Mouse (Mus musculus) limb, embryonic 10.5 days (tissue): Measurements from ENCODE around the gene Rasl10a. TPM values are rescaled to one million over a fixed set of nuclear protein-coding genes. Genes with fewer than 3 reads are reported as not detected.

Source experiments
- DNase-seq: peaks from one replicate; pipeline ENCODE4 v3.0.0-alpha.2; 2017; ENCODE audit warnings: low spot score
- H3K27ac ChIP-seq: fragments of 300-500 bp; sonication (generic); 2 replicates; pipeline ENCODE4 v1.5.1; 2016; ENCODE audit warnings: mild to moderate bottlenecking
- H3K27me3 ChIP-seq: fragments of 300-500 bp; sonication (generic); 2 replicates; pipeline ENCODE4 v1.6.1; 2016; ENCODE audit warnings: low read depth, mild to moderate bottlenecking; ENCODE audit not compliant: poor library complexity, severe bottlenecking
- H3K36me3 ChIP-seq: fragments of 300-500 bp; sonication (generic); 2 replicates; pipeline ENCODE4 v1.6.1; 2016; ENCODE audit warnings: mild to moderate bottlenecking, moderate library complexity
- H3K4me1 ChIP-seq: fragments of 300-500 bp; sonication (generic); 2 replicates; pipeline ENCODE4 v1.6.1; 2016
- H3K4me3 ChIP-seq: fragments of 300-500 bp; sonication (generic); 2 replicates; pipeline ENCODE4 v1.5.1; 2016; ENCODE audit warnings: mild to moderate bottlenecking, moderate library complexity
- H3K9me3 ChIP-seq: fragments of 300-500 bp; sonication (generic); replicated peaks from 2 replicates; pipeline ENCODE4 v1.6.1; 2016; ENCODE audit warnings: mild to moderate bottlenecking
- WGBS: fragments of 180-500 bp; shearing (Covaris S2); methylation state at CpG from one replicate; pipeline ENCODE4 v1.1.7; 2016; 5-methylcytosine and 5-hydroxymethylcytosine counted together
- polyA plus RNA-seq: library from polyadenylated mRNA; unstranded; fragments of >200 nt; fragmentation: Nextera tagmentation; extraction: Ambion mirVana; gene quantifications from 2 replicates; pipeline ENCODE4 v1.2.1, GENCODE M21; 2016

The Rasl10a gene
- polyA plus RNA-seq, 1 experiment from 2014 or later, result 0.51 TPM

DNA sequence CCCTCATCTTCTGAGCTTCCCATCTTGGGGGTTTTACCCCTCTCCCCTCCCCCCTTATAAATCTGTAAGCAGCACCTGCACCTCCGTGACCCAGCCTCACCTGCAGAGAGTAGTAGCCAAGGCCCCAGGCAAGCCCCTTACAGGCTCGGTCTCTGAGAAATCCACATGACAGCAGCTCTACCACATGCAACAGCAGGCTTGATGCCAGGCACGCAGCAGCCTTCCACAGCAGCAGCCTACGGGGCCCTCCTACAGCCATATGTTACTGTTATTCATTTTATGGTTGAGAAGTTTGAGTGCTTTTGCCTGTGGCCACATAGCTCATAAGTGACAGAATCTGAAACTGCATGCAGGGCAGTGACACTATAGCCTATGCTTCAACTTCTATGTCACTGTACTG is 22.5 kb upstream of the Rasl10a start:
- WGBS, result 91% methylated on average over 4 of the region's 4 CpGs
- Histone ChIP-seq H3K9me3 (no peaks in the 10 kb centered on the region), H3K27ac (no peak overlapping the region), H3K4me1 (no peaks in the 10 kb centered on the region), H3K4me3 (no peak overlapping the region), H3K27me3 (no peaks in the 10 kb centered on the region), H3K36me3 (peaks cover 99% of the 10 kb centered on the region)
- DNase-seq, result no peak

DNA sequence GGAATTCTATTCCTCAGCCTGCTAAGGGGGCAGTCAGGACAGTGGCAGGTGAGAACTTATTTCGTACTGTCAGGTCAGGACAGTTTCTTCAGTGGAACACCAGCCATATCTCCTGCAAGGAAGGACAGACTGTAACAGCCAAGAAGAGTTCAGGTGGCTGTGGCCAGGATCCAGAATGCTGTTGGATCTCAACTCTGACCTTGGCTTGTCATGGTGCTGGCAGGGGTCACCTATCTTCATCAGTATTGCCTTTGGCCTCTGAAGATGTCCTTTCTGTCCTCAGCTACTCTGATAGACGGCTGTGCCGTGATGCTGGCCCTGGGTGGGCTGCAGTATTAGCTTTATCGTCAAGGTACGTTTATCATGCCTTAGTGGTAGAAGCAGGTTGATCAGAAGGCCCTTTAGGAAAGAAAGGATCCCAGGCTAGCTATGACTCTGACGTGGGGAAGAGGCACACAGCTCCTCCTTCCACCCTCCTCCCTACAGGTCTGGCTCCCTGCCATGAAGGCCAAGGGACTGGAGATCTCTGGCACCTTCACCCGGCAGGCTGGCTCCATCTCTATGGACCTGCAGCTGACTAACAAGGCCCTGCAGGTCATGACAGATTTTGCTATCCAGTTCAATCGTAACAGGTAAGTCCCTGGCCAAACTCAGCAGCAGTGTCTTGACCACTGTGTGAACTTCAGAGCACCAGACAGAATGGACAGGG is 20.6 kb upstream of the Rasl10a start:
- 92% methylated on average over 8 of the region's 8 CpGs for whole genome bisulfite sequencing
- Histone ChIP-seq H3K27me3 (no peaks in the 10 kb centered on the region), H3K36me3 (peaks cover 99% of the 10 kb centered on the region), H3K4me1 (peaks cover 5% of the 10 kb centered on the region; the same call in 1 of the 2 replicates), H3K27ac (no peak overlapping the region), H3K9me3 (no peaks in the 10 kb centered on the region), H3K4me3 (no peak overlapping the region)
- no peak for DNase-seq

DNA sequence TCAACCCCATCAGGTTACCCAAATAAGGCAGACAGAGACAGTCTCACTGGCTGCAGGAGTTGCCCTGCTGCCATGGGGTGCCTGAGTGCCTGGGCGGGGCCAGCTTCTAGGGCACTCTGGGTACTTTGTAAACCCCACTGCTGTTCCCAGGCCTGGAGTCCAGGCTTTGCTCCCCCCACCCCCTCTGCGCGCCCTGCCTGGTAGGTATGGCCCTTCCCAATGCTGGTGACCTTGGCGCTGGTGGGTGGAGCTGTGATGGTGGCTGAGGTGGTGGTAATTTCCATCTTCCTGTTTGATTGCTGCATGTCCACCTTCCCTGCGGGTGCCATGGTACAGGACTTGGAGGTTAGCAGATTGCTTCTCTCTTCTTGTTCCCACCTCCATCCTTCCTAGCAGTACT is 17.3 kb upstream of the Rasl10a start:
- DNase-seq, result no peak
- no peak overlapping the region for H3K4me3 ChIP-seq
- no peak overlapping the region for H3K27ac ChIP-seq
- no peaks in the 10 kb centered on the region for H3K27me3 ChIP-seq
- WGBS, result 86% methylated on average over 5 of the region's 5 CpGs
- H3K4me1 ChIP-seq, result peaks cover 5% of the 10 kb centered on the region; the same call in 1 of the 2 replicates
- H3K36me3 ChIP-seq, result peaks cover 76% of the 10 kb centered on the region
- no peaks in the 10 kb centered on the region for H3K9me3 ChIP-seq

DNA sequence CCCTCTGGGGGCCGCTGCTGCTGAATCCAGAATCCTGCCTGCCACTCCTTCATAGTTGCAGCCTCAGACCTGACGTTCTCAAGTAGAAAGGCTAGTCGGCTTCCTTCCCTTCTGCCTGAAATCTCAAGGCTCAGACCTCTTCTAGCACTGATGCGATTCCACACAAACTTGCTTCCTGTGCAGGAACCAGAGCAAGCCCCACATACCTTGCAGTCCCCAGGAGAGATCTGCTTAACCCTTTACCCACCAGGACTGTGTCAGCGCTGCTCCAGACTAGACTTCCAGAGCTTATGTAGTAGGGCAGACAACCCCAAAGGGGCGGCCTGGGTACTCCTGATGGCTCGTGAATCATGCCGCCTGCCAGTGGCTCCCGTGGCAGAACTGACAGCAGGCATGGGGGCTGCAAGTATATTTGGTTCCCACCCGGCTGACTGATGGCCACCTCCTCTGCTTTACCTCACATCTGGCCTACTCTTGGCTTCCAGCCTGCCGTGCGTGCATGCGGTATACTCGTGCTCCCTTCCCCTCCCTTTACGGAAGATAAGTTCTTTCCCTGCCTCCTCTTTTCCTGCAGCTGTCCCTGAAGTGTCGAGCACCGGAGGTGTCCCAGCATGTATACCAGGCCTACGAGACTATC is 16.7 kb upstream of the Rasl10a start:
- no peak overlapping the region for H3K4me3 ChIP-seq
- peaks cover 5% of the 10 kb centered on the region; the same call in 1 of the 2 replicates for H3K4me1 ChIP-seq
- H3K9me3 ChIP-seq, result no peaks in the 10 kb centered on the region
- DNase-seq, result no peak
- H3K27ac ChIP-seq, result 0 out of 2 replicates have a peak overlapping the region, but pooled peaks have one; percentile 25
- H3K36me3 ChIP-seq, result peaks cover 69% of the 10 kb centered on the region
- WGBS, result 87% methylated on average over 18 of the region's 18 CpGs
- H3K27me3 ChIP-seq, result no peaks in the 10 kb centered on the region

DNA sequence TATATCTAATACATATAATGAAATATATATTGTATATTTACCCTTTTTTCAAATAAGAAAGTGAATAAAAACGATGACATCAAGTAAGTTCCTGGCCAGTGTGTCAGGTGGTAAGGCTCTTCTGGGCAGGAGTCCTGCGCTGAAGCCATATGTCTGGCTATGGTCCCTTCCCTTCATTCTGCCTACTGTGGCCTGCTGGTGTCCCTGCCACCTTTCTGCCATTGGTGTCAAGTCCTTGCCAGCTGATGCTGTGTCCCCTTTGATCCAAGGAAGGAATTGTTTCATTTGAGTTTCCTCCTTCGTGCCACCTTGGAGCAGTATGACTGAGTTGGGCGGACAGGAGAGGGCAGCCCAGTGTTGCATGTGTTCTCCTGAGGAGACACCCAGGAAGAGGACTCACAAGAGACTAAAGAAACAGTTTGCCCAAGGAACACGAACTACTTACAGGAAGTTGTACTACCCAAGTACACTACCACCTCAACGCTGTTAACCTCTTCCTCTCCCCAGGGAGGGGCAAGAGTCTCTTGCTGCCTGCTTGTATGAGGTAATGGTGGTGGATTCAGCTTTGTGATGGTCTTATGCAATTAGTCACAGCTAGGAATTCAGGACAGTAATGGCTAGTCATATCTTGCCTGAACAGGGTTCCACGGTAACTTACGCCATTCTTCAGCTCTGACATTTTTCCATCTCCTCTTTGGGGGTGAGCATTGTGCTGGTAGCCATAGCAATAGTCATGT is 15.1 kb upstream of the Rasl10a start:
- H3K27me3 ChIP-seq, result no peaks in the 10 kb centered on the region
- H3K36me3 ChIP-seq, result peaks cover 54% of the 10 kb centered on the region
- no peak for DNase-seq
- no peaks in the 10 kb centered on the region for H3K9me3 ChIP-seq
- no peak overlapping the region for H3K27ac ChIP-seq
- peaks cover 10% of the 10 kb centered on the region; the same call in 1 of the 2 replicates for H3K4me1 ChIP-seq
- no peak overlapping the region for H3K4me3 ChIP-seq
- 92% methylated on average over 8 of the region's 8 CpGs for WGBS

DNA sequence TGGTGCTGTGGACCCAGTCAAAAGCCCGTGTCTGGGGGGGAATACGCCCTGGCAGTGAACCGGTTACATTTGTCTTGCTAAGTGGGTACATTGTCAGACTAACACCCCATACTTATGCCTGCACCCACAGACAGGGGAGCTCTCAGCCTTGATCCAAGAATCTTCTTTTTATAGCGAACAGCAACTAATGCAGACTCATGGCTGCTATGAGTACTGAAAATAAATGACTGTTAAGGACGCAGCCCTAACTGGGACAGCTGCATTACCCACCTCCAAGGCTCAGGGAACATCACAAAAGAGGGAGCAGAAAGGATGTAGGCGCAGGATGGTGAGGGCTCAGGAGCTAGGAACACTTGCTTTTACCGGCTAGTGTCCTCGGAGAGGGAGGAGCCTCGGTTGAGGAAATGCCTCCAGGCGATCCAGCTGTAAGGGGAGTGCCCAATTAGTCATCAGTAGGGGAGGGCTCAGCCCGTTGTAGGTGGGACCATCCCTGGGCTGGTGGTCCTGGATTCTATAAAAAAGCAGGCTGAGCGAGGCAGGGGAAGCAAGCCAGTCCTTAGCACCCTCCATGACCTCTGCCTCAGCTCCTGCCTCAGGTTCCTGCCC is 11.5 kb upstream of the Rasl10a start:
- Histone ChIP-seq H3K27ac (no peak overlapping the region), H3K9me3 (no peaks in the 10 kb centered on the region), H3K4me3 (no peak overlapping the region), H3K36me3 (peaks cover 18% of the 10 kb centered on the region), H3K4me1 (peaks cover 5% of the 10 kb centered on the region; the same call in 1 of the 2 replicates), H3K27me3 (peaks cover 3% of the 10 kb centered on the region; the same call in 1 of the 2 replicates)
- no peak for DNase-seq
- WGBS, result 49% methylated on average over 12 of the region's 12 CpGs

DNA sequence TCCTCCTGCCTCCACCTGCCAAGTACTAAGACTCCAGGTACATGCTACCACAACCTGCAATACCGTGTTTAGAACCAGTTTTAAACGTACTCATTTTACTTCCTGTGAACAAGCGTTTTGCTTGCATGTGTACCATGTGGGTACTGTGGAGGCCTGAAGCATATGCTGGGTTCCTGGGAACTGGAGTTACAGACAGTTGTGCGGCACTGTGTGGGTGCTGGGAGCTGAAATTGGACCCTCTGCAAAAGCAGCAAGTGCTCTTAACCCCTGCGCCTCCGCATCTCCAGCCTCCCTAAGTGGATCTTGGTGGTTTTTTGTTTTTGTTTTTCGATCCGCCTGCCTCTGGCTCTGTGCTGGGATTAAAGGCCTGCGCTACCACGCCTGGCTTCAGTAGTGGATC is 6.3 kb upstream of the Rasl10a start:
- peaks cover 28% of the 10 kb centered on the region for H3K27me3 ChIP-seq

DNA sequence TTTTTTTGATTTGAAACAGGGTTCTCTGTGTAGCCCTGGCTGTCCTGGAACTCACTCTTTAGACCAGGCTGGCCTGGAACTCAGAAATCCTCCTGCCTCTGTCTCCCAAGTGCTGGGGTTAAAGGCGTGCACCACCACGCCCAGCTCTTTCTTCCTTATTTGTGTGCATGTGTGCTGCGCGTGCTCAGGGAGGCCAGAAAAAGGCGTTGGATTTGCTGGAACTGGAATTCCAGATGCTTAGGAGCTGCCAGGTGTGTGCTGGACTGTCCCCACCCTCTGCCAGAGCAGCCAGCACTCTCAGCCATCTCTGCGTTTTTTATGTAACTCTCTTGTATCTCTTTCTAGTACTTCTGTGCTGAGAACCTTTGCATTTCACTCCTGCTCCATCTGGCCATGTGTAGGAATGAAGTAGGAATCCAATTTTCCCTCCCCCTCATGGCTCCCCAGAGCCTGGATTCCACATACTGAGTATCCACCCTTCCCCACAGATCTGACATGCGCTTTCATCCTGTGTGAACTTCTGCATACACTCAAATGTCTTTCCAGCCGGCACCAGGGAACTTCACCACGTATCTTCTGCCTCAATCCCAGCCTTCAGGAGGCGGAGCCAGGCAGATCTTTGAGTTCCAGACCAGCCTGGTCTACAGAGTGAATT is 5.6 kb upstream of the Rasl10a start:
- WGBS, result 76% methylated on average over 10 of the region's 10 CpGs
- H3K4me1 ChIP-seq, result peaks cover 13% of the 10 kb centered on the region
- no peaks in the 10 kb centered on the region for H3K36me3 ChIP-seq
- no peaks in the 10 kb centered on the region for H3K9me3 ChIP-seq
- H3K27me3 ChIP-seq, result peaks cover 35% of the 10 kb centered on the region
- no peak overlapping the region for H3K27ac ChIP-seq
- DNase-seq, result no peak
- H3K4me3 ChIP-seq, result no peak overlapping the region

More for the DNA sequence above, 6.3 kb upstream of the Rasl10a start:
- Histone ChIP-seq H3K36me3 (no peaks in the 10 kb centered on the region), H3K4me1 (peaks cover 11% of the 10 kb centered on the region), H3K27ac (no peak overlapping the region), H3K4me3 (no peak overlapping the region), H3K9me3 (no peaks in the 10 kb centered on the region)
- 82% methylated on average over 10 of the region's 10 CpGs for WGBS
- no peak for DNase-seq

DNA sequence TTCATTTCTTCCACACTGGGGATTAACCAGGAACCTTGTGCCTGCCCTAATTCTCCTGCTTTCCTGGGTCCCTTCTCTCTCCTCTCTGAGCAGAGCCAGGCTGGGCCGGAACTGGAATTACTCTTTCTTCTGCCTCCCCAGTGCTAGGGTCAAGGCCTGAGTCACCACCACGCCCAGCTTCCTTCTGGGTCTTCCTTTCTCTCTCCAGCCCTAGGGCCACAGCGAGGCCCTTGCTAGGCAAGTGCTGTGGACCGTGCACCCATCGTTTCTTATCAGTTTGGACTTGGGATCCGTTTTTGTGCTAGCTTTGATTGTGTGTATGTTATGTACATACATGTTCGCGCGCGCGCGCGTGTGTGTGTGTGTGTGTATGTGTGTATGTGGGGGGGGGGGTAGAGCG is 3.8 kb upstream of the Rasl10a start:
- H3K36me3 ChIP-seq, result no peaks in the 10 kb centered on the region
- DNase-seq, result no peak
- no peaks in the 10 kb centered on the region for H3K9me3 ChIP-seq
- peaks cover 53% of the 10 kb centered on the region for H3K27me3 ChIP-seq
- WGBS, result 89% methylated on average over 14 of the region's 14 CpGs
- peaks cover 31% of the 10 kb centered on the region for H3K4me1 ChIP-seq
- no peak overlapping the region for H3K27ac ChIP-seq
- no peak overlapping the region for H3K4me3 ChIP-seq

DNA sequence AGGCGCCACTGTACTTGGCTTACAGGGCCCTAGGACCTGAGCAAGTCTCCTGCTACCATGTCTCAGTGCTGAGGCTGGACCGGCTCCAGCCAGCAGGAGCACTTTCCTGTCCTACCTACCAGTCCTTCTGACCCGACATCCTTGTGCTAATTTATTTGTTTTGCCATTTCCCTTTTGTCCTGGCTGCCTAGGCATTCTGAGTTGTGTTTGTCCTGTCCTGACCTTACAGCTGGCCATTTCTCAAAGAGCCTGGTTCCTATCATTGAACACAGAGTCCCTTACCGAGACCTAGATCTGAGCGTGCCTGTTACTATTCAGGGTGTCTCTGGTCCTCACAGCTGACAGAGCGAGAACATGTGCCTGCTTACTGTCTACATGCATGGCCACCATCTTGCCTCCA is 3.1 kb upstream of the Rasl10a start:
- H3K4me3 ChIP-seq, result no peak overlapping the region
- H3K27ac ChIP-seq, result no peak overlapping the region
- H3K27me3 ChIP-seq, result peaks cover 59% of the 10 kb centered on the region
- DNase-seq, result no peak
- peaks cover 38% of the 10 kb centered on the region for H3K4me1 ChIP-seq
- H3K9me3 ChIP-seq, result no peaks in the 10 kb centered on the region
- 65% methylated on average over 6 of the region's 6 CpGs for WGBS
- H3K36me3 ChIP-seq, result no peaks in the 10 kb centered on the region

DNA sequence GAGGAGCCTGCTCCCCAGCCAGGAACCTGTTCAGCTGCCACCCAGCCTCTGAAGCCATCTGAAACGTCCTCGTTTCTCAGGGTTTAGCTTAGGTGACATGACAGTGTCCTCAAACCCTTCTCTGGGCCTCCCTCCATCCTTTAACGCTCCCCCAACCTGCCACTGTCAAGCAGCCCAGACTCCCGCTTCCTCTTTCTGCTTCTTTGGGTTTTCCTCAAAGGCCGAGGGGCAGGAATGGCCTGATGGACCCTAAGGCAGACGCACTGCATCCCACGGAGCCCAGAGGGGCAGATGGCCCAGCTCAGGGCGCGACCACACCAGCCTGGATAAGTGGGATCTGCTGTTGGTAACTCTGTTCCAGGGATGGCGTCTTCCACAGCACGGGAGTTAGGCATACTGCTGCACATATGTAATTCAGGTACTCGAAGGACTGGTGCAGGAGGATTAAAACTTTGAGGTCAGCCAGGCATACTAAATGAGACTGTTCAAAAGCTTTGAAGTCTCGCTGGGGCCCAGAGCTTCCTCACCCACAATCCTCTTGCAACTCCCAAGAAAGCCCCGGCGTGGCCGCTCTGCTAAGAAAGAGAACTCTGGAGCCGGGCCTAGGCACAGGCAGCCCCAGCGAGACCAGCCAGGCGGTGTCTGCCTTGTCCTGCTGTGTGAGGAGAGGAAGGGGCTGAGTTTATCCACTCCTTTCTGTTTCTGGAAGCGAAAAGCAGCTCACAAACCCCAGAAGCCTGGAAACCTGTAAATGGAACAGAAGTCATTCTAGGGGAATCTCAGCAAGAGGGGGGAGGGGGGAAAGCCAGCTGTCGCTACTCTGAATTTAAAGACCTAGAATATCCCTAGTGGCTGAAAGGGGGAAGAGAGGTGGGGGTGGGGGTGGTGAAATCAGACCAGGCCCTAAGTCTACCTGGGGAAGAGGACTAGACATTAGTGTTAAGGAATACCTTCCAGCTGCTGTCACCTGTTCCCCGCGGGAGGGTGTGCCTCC is 1.7 kb upstream of the Rasl10a start:
- Histone ChIP-seq H3K9me3 (no peaks in the 10 kb centered on the region), H3K4me3 (no peak overlapping the region), H3K27me3 (peaks cover 71% of the 10 kb centered on the region), H3K27ac (no peak overlapping the region; the same call in 1 of the 2 replicates), H3K4me1 (peaks cover 45% of the 10 kb centered on the region), H3K36me3 (peaks cover 4% of the 10 kb centered on the region; the same call in 1 of the 2 replicates)
- DNase-seq, result no peak
- WGBS, result 32% methylated on average over 23 of the region's 23 CpGs
